Mouse (Mus musculus): ENCODE data around the gene Mex3d. TPM values are rescaled to one million over a fixed set of nuclear protein-coding genes. Genes with fewer than 3 reads are reported as not detected.

Gene Mex3d
- polyA plus RNA-seq, 1 experiment from 2014 or later = 13.6 TPM

- 0 out of 2 replicates have a peak overlapping the region, but pooled peaks have one; percentile 17 for H3K4me2 ChIP-seq (ENCODE audit: low read length)
- ATAC-seq = 0 out of 2 replicates have a peak, but pooled peaks have one; percentile 2
- peaks cover 47% of the 10 kb centered on the region for H3K27me3 ChIP-seq (ENCODE audit: control insufficient read depth, insufficient read depth, low read depth, low read length)
- H3K36me3 ChIP-seq (ENCODE audit: control insufficient read depth, insufficient read depth, low read length) = no peaks in the 10 kb centered on the region
- 20% methylated on average over 19 of the region's 19 CpGs for WGBS
- H3K9ac ChIP-seq (ENCODE audit: low read depth, low read length) = no peak overlapping the region
- H3K27ac ChIP-seq (ENCODE audit: low read length) = no peak overlapping the region
- H3K9me3 ChIP-seq (replicated peaks; ENCODE audit: control insufficient read depth, low read length, poor library complexity, severe bottlenecking) = no peaks in the 10 kb centered on the region
- H3K4me3 ChIP-seq (ENCODE audit: low read depth, low read length) = no peak overlapping the region
- H3K4me1 ChIP-seq (ENCODE audit: control insufficient read depth, insufficient read depth, low read length) = peaks cover 12% of the 10 kb centered on the region
Observed at GRCm38 (mm10) chr10:80339941-80340750, 47.3 kb downstream of the Mex3d start.

DNA sequence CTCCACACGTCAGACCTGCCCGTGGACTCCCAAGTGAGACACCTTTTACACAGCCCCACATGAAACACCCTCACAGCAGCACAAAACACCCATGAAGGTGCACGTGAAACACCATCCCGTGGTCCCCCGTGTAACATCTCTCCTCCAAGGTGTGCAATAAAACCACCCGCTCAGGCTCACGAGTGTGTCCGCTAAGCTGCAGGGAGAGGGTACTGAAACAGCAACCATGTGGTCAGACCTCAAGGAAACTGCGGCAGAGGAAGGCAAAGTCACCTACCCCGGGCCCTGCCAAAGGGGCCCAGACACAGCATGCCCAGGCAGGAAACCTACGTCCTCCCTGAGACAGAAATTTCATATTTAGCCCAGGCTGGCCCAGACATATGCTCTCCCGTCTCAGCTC, 51.2 kb downstream of the Mex3d start:
- WGBS = 88% methylated on average over 12 of the region's 12 CpGs
- no peak overlapping the region for H3K9ac ChIP-seq (ENCODE audit: low read depth, low read length)
- no peaks in the 10 kb centered on the region for H3K36me3 ChIP-seq (ENCODE audit: control insufficient read depth, insufficient read depth, low read length)
- no peak overlapping the region for H3K4me3 ChIP-seq (ENCODE audit: low read depth, low read length)
- H3K4me1 ChIP-seq (ENCODE audit: control insufficient read depth, insufficient read depth, low read length) = no peaks in the 10 kb centered on the region
- no peak overlapping the region for H3K27ac ChIP-seq (ENCODE audit: low read length)
- peaks cover 10% of the 10 kb centered on the region for H3K27me3 ChIP-seq (ENCODE audit: control insufficient read depth, insufficient read depth, low read depth, low read length)
- H3K9me3 ChIP-seq (replicated peaks; ENCODE audit: control insufficient read depth, low read length, poor library complexity, severe bottlenecking) = no peaks in the 10 kb centered on the region
- no peak overlapping the region for H3K4me2 ChIP-seq (ENCODE audit: low read length)
- ATAC-seq = no peak

GRCm38 (mm10) chr10:80332525-80332989, 54.9 kb downstream of the Mex3d start:
- no peak for ATAC-seq
- H3K27ac ChIP-seq (ENCODE audit: low read length) = no peak overlapping the region
- H3K4me3 ChIP-seq (ENCODE audit: low read depth, low read length) = no peak overlapping the region
- H3K4me1 ChIP-seq (ENCODE audit: control insufficient read depth, insufficient read depth, low read length) = peaks cover 8% of the 10 kb centered on the region; the same call in 1 of the 2 replicates
- H3K36me3 ChIP-seq (ENCODE audit: control insufficient read depth, insufficient read depth, low read length) = no peaks in the 10 kb centered on the region
- no peaks in the 10 kb centered on the region for H3K9me3 ChIP-seq (replicated peaks; ENCODE audit: control insufficient read depth, low read length, poor library complexity, severe bottlenecking)
- H3K4me2 ChIP-seq (ENCODE audit: low read length) = no peak overlapping the region
- H3K27me3 ChIP-seq (ENCODE audit: control insufficient read depth, insufficient read depth, low read depth, low read length) = no peaks in the 10 kb centered on the region; the same call in 1 of the 2 replicates
- no peak overlapping the region for H3K9ac ChIP-seq (ENCODE audit: low read depth, low read length)
- WGBS = 91% methylated on average over 5 of the region's 5 CpGs

DNA sequence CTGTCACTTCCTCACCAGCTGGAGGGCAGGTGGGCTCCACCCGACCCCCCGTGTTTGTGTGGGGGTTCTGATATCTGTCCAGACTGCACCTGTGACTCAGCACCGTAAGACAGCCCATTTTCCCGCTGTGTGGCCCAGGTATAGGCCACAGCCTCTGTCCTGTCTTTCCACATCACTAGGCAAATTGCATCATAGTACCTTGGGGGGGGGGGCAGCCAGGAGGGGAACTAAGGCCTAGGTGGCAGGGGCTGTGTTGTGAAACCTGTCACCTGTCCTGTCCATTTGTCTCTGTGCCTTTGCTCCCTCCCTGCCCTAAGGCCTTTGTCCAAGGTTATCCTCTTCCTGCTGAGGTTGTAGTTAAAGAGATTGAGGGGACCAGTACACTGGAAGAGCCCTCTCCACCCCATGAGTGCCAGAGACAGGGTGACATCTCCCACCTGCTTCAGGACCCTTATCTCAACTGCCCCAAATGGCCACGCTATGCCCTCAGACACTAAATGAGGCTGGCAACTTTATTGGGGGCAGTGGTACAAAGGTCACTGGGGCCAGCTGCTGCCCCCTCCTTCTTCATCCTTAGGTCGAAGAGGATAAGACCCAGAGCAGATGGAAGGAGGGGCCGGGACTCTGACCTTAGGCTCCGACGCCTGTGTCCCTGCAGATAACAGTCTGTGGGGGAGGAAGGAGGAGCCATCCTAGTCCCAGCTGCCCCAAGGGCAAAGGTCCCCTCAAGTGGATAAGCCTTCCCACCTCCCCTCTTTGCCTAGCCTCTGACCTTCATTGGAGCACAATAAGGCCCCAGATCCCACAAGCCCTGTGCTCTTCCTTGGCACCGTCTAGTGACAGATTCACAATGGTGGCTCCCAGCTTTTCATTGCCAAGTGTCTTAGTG, 55.6 kb downstream of the Mex3d start:
- WGBS = 70% methylated on average over 10 of the region's 10 CpGs

GRCm38 (mm10) chr10:80330888-80331287, 56.6 kb downstream of the Mex3d start:
- 66% methylated on average over 2 of the region's 2 CpGs for WGBS
- H3K4me2 ChIP-seq (ENCODE audit: low read length) = no peak overlapping the region
- H3K4me3 ChIP-seq (ENCODE audit: low read depth, low read length) = no peak overlapping the region
- H3K9me3 ChIP-seq (replicated peaks; ENCODE audit: control insufficient read depth, low read length, poor library complexity, severe bottlenecking) = no peaks in the 10 kb centered on the region
- no peak overlapping the region for H3K27ac ChIP-seq (ENCODE audit: low read length)
- no peak overlapping the region for H3K9ac ChIP-seq (ENCODE audit: low read depth, low read length)
- H3K27me3 ChIP-seq (ENCODE audit: control insufficient read depth, insufficient read depth, low read depth, low read length) = no peaks in the 10 kb centered on the region; the same call in 1 of the 2 replicates
- H3K36me3 ChIP-seq (ENCODE audit: control insufficient read depth, insufficient read depth, low read length) = no peaks in the 10 kb centered on the region
- no peak for ATAC-seq
- peaks cover 8% of the 10 kb centered on the region; the same call in 1 of the 2 replicates for H3K4me1 ChIP-seq (ENCODE audit: control insufficient read depth, insufficient read depth, low read length)

More for the DNA sequence above, 55.6 kb downstream of the Mex3d start:
- peaks cover 8% of the 10 kb centered on the region; the same call in 1 of the 2 replicates for H3K4me1 ChIP-seq (ENCODE audit: control insufficient read depth, insufficient read depth, low read length)
- no peak overlapping the region for H3K4me2 ChIP-seq (ENCODE audit: low read length)
- H3K36me3 ChIP-seq (ENCODE audit: control insufficient read depth, insufficient read depth, low read length) = no peaks in the 10 kb centered on the region
- ATAC-seq = no peak
- H3K4me3 ChIP-seq (ENCODE audit: low read depth, low read length) = no peak overlapping the region
- no peak overlapping the region for H3K27ac ChIP-seq (ENCODE audit: low read length)
- H3K27me3 ChIP-seq (ENCODE audit: control insufficient read depth, insufficient read depth, low read depth, low read length) = no peaks in the 10 kb centered on the region; the same call in 1 of the 2 replicates
- H3K9ac ChIP-seq (ENCODE audit: low read depth, low read length) = no peak overlapping the region
- H3K9me3 ChIP-seq (replicated peaks; ENCODE audit: control insufficient read depth, low read length, poor library complexity, severe bottlenecking) = no peaks in the 10 kb centered on the region

Small RNA genes lying within 50 kb of the gene (microRNA-seq; reads per million reads assigned to microRNA genes)
- gene Gm22721 = not detected

Other genes with a start within 250 kb of the Mex3d start
- gene Atp5d, start 249.0 kb downstream of the Mex3d start, polyA plus RNA-seq (2015; fragmentation: Nextera tagmentation; extraction: Ambion mirVana) = 433 and 454 TPM in 2 replicates
- 70.3 and 81.6 TPM in 2 replicates for gene Cbarp, start 246.8 kb downstream of the Mex3d start, polyA plus RNA-seq (2015; fragmentation: Nextera tagmentation; extraction: Ambion mirVana)
- gene Midn, start 239.4 kb downstream of the Mex3d start, polyA plus RNA-seq (2015; fragmentation: Nextera tagmentation; extraction: Ambion mirVana) = 15.5 and 21.1 TPM in 2 replicates
- gene Cirbp, start 221.7 kb downstream of the Mex3d start, polyA plus RNA-seq (2015; fragmentation: Nextera tagmentation; extraction: Ambion mirVana) = 380 and 398 TPM in 2 replicates
- 11.0 and 11.4 TPM in 2 replicates for gene 1600002K03Rik, start 214.7 kb downstream of the Mex3d start, polyA plus RNA-seq (2015; fragmentation: Nextera tagmentation; extraction: Ambion mirVana)
- 37.3 and 43.3 TPM in 2 replicates for gene Efna2, start 208.2 kb downstream of the Mex3d start, polyA plus RNA-seq (2015; fragmentation: Nextera tagmentation; extraction: Ambion mirVana)
- 47.8 and 51.1 TPM in 2 replicates for gene Mum1, start 161.2 kb downstream of the Mex3d start, polyA plus RNA-seq (2015; fragmentation: Nextera tagmentation; extraction: Ambion mirVana)
- 263 and 302 TPM in 2 replicates for gene Ndufs7, start 138.5 kb downstream of the Mex3d start, polyA plus RNA-seq (2015; fragmentation: Nextera tagmentation; extraction: Ambion mirVana)
- 15.8 and 19.5 TPM in 2 replicates for gene Gamt, start 126.6 kb downstream of the Mex3d start, polyA plus RNA-seq (2015; fragmentation: Nextera tagmentation; extraction: Ambion mirVana)
- gene Dazap1, start 126.2 kb downstream of the Mex3d start, polyA plus RNA-seq (2015; fragmentation: Nextera tagmentation; extraction: Ambion mirVana) = 43.7 and 51.9 TPM in 2 replicates
- gene Rps15, start 95.2 kb downstream of the Mex3d start, polyA plus RNA-seq (2015; fragmentation: Nextera tagmentation; extraction: Ambion mirVana) = 465 and 476 TPM in 2 replicates
- gene Apc2, start 91.7 kb downstream of the Mex3d start, polyA plus RNA-seq (2015; fragmentation: Nextera tagmentation; extraction: Ambion mirVana) = 172 and 205 TPM in 2 replicates
- 21.9 and 26.7 TPM in 2 replicates for gene 2310011J03Rik, start 67.1 kb downstream of the Mex3d start, polyA plus RNA-seq (2015; fragmentation: Nextera tagmentation; extraction: Ambion mirVana)
- gene Pcsk4, start 58.2 kb downstream of the Mex3d start, polyA plus RNA-seq (2015; fragmentation: Nextera tagmentation; extraction: Ambion mirVana) = 5.6 and 6.5 TPM in 2 replicates
- 6.0 and 8.6 TPM in 2 replicates for gene Reep6, start 57.7 kb downstream of the Mex3d start, polyA plus RNA-seq (2015; fragmentation: Nextera tagmentation; extraction: Ambion mirVana)
- 0.38 and 0.40 TPM in 2 replicates for gene Adamtsl5, start 39.2 kb downstream of the Mex3d start, polyA plus RNA-seq (2015; fragmentation: Nextera tagmentation; extraction: Ambion mirVana)
- 9.6 and 11.0 TPM in 2 replicates for gene Plk5, start 31.2 kb downstream of the Mex3d start, polyA plus RNA-seq (2015; fragmentation: Nextera tagmentation; extraction: Ambion mirVana)
- 174 and 188 TPM in 2 replicates for gene Mbd3, start 11.9 kb upstream of the Mex3d start, polyA plus RNA-seq (2015; fragmentation: Nextera tagmentation; extraction: Ambion mirVana)
- gene Uqcr11, start 19.2 kb upstream of the Mex3d start, polyA plus RNA-seq (2015; fragmentation: Nextera tagmentation; extraction: Ambion mirVana) = 455 and 532 TPM in 2 replicates
- 30.2 and 35.2 TPM in 2 replicates for gene Tcf3, start 46.0 kb upstream of the Mex3d start, polyA plus RNA-seq (2015; fragmentation: Nextera tagmentation; extraction: Ambion mirVana)
- gene Onecut3, start 107.2 kb upstream of the Mex3d start, polyA plus RNA-seq (2015; fragmentation: Nextera tagmentation; extraction: Ambion mirVana) = 1.2 and 1.6 TPM in 2 replicates
- gene Atp8b3, start 151.5 kb upstream of the Mex3d start, polyA plus RNA-seq (2015; fragmentation: Nextera tagmentation; extraction: Ambion mirVana) = 1.1 and 1.4 TPM in 2 replicates
- gene Rexo1, start 173.9 kb upstream of the Mex3d start, polyA plus RNA-seq (2015; fragmentation: Nextera tagmentation; extraction: Ambion mirVana) = 26.9 and 27.6 TPM in 2 replicates
- 4.9 and 5.5 TPM in 2 replicates for gene Klf16, start 189.7 kb upstream of the Mex3d start, polyA plus RNA-seq (2015; fragmentation: Nextera tagmentation; extraction: Ambion mirVana)
- gene Abhd17a, start 202.7 kb upstream of the Mex3d start, polyA plus RNA-seq (2015; fragmentation: Nextera tagmentation; extraction: Ambion mirVana) = 97.0 and 108 TPM in 2 replicates
- gene Scamp4, start 215.2 kb upstream of the Mex3d start, polyA plus RNA-seq (2015; fragmentation: Nextera tagmentation; extraction: Ambion mirVana) = 61.2 and 64.3 TPM in 2 replicates
- gene Adat3, start 215.2 kb upstream of the Mex3d start, polyA plus RNA-seq (2015; fragmentation: Nextera tagmentation; extraction: Ambion mirVana) = 4.5 and 6.2 TPM in 2 replicates
- gene Gm49322, start 218.4 kb upstream of the Mex3d start, polyA plus RNA-seq (2015; fragmentation: Nextera tagmentation; extraction: Ambion mirVana) = 3.0 and 4.0 TPM in 2 replicates
- 79.9 and 96.8 TPM in 2 replicates for gene Csnk1g2, start 235.2 kb upstream of the Mex3d start, polyA plus RNA-seq (2015; fragmentation: Nextera tagmentation; extraction: Ambion mirVana)

Measured in midbrain, embryonic 16.5 days (tissue).